Mouse (Mus musculus): ENCODE measurements around the gene Tspoap1.

GRCm38 (mm10) chr11:87751031-87751430 lies 9.3 kb upstream of the Tspoap1 start:
- TF ChIP-seq GATA1 (IDR thresholded peaks at IDR 0.05; ENCODE audit: borderline replicate concordance, low read length) (no peak), FLI1 (IDR thresholded peaks at IDR 0.05; ENCODE audit: low read length) (no peak)
